Mouse (Mus musculus): ENCODE measurements around the gene Clcc1. TPM values are rescaled to one million over a fixed set of nuclear protein-coding genes. Genes with fewer than 3 reads are reported as not detected.

The Clcc1 gene
- polyA plus RNA-seq, 1 experiment: 27.3 TPM

DNA sequence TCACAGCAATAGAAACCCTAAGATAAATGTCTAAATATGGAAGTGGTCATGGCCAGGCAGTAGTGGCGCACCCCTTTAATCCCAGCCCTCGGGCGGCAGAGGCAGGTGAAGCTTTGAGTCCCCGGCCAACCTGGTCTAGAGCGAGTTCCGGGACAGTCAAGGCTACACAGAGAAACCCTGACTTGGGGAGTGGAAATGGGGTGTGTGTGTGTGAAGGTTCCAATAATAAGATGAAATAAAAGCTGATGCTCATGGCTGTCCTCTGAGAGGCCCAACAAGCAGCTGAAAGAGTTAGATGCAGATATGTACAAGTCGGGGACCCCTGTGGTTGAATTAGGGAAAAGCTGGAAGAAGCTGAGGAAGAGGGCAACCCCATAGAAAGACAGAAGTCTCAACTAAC, 32.0 kb downstream of the Clcc1 start:
- TF ChIP-seq POLR2A (IDR thresholded peaks at IDR 0.05; ENCODE audit: control insufficient read depth, low read depth, low read length) (no peak), CTCF (IDR thresholded peaks at IDR 0.05; ENCODE audit: control insufficient read depth, insufficient read depth, insufficient replicate concordance, low read depth, low read length) (no peak)
- Histone ChIP-seq H3K27ac (ENCODE audit: control insufficient read depth, insufficient read depth, low read depth, low read length) (no peak overlapping the region), H3K36me3 (ENCODE audit: control insufficient read depth, insufficient read depth, low read length) (peaks cover 6% of the 10 kb centered on the region), H3K4me3 (ENCODE audit: control insufficient read depth, low read depth, low read length) (no peak overlapping the region), H3K4me1 (ENCODE audit: control insufficient read depth, insufficient read depth, low read length) (no peaks in the 10 kb centered on the region), H3K27me3 (ENCODE audit: control insufficient read depth, insufficient read depth, low read length) (no peaks in the 10 kb centered on the region)

DNA sequence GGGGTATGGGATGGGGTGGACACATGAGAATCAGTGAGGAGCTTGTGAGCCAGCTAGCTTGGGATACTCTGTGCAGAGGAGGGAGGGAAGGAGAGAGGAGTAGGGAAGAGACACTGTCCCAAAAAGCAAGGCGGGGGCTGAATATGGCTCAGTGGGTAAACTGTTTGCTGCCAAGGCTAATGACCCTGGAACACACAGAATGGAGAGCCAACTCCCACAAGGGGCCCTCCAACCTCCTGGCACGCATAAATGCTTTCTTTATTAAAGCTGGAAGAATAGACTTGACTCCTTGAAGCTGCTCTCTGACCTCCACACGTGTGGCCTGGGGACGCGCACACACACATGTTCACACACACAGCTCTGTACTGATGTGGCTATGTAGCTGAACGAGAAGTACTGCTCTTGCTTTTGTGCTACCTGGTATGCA, 35.3 kb downstream of the Clcc1 start:
- no peaks in the 10 kb centered on the region for H3K4me1 ChIP-seq (ENCODE audit: control insufficient read depth, insufficient read depth, low read length)
- no peak overlapping the region for H3K27ac ChIP-seq (ENCODE audit: control insufficient read depth, insufficient read depth, low read depth, low read length)
- no peak overlapping the region for H3K4me3 ChIP-seq (ENCODE audit: control insufficient read depth, low read depth, low read length)
- H3K36me3 ChIP-seq (ENCODE audit: control insufficient read depth, insufficient read depth, low read length): peaks cover 2% of the 10 kb centered on the region
- no peak for TF ChIP-seq CTCF (IDR thresholded peaks at IDR 0.05; ENCODE audit: control insufficient read depth, insufficient read depth, insufficient replicate concordance, low read depth, low read length)
- no peak for TF ChIP-seq POLR2A (IDR thresholded peaks at IDR 0.05; ENCODE audit: control insufficient read depth, low read depth, low read length)
- H3K27me3 ChIP-seq (ENCODE audit: control insufficient read depth, insufficient read depth, low read length): no peaks in the 10 kb centered on the region

DNA sequence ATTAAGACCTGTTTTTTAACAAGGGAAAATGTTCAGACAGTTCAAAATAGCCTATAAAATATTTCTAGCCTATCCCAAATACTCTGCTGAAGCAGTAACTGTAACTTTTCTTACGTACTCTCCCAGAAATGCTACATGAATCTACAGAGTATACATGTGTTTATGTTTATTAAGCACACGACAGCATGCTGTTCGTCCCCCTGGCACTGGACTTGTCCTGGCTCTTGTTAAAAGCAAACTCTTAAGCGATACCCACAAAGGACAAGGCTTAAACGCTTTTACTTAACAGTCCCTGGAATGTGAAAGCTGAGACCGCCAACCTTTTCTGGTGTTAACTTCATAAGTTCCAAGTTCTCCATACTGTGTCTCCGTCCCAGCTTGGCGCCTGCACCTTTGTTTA, 35.7 kb downstream of the Clcc1 start:
- H3K36me3 ChIP-seq (ENCODE audit: control insufficient read depth, insufficient read depth, low read length): peaks cover 2% of the 10 kb centered on the region
- H3K4me3 ChIP-seq (ENCODE audit: control insufficient read depth, low read depth, low read length): no peak overlapping the region
- H3K27ac ChIP-seq (ENCODE audit: control insufficient read depth, insufficient read depth, low read depth, low read length): no peak overlapping the region
- TF ChIP-seq CTCF (IDR thresholded peaks at IDR 0.05; ENCODE audit: control insufficient read depth, insufficient read depth, insufficient replicate concordance, low read depth, low read length) (no peak), POLR2A (IDR thresholded peaks at IDR 0.05; ENCODE audit: control insufficient read depth, low read depth, low read length) (no peak)
- no peaks in the 10 kb centered on the region for H3K27me3 ChIP-seq (ENCODE audit: control insufficient read depth, insufficient read depth, low read length)
- H3K4me1 ChIP-seq (ENCODE audit: control insufficient read depth, insufficient read depth, low read length): no peaks in the 10 kb centered on the region

DNA sequence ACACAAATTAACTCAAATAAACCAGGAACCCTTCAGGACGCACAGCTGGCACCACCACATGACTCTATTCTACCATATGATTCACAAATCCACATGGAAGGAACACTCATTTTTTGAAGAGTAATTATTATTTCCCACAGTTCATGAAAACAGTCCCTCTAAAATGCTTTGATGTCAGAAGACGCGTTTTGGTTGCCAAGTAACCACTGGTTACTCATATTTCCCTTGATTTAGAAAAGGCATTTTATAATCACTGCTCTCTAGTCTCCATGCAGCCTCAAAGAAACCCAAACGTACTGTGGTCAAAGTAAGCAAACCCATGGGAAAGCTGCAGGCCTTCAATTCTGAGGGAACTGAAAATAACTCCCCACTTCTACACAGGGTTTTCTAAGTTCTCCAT, 36.3 kb downstream of the Clcc1 start:
- TF ChIP-seq POLR2A (IDR thresholded peaks at IDR 0.05; ENCODE audit: control insufficient read depth, low read depth, low read length): no peak
- no peak for TF ChIP-seq CTCF (IDR thresholded peaks at IDR 0.05; ENCODE audit: control insufficient read depth, insufficient read depth, insufficient replicate concordance, low read depth, low read length)
- Histone ChIP-seq H3K4me1 (ENCODE audit: control insufficient read depth, insufficient read depth, low read length) (no peaks in the 10 kb centered on the region), H3K36me3 (ENCODE audit: control insufficient read depth, insufficient read depth, low read length) (peaks cover 2% of the 10 kb centered on the region), H3K27ac (ENCODE audit: control insufficient read depth, insufficient read depth, low read depth, low read length) (no peak overlapping the region), H3K27me3 (ENCODE audit: control insufficient read depth, insufficient read depth, low read length) (no peaks in the 10 kb centered on the region), H3K4me3 (ENCODE audit: control insufficient read depth, low read depth, low read length) (no peak overlapping the region)

DNA sequence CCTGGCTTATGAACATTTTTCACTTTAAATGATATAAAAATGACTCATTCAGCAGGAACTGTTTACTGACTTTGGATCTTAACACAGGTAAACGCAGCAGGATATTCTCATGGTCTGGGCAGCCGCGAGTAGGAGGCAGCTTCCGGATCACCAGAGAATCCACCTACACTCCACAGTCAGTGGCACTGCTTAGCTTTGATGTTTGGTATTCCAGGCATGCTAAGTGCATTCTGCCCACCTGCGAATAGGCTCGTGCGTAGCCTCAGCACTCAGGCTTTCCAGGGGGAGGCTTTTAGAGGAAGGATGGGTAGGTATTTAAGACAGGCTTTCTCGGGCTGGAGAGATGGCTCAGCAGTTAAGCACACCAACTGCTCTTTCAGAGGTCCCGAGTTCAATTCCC, 40.6 kb downstream of the Clcc1 start:
- Histone ChIP-seq H3K4me1 (ENCODE audit: control insufficient read depth, insufficient read depth, low read length) (no peaks in the 10 kb centered on the region), H3K27me3 (ENCODE audit: control insufficient read depth, insufficient read depth, low read length) (no peaks in the 10 kb centered on the region), H3K27ac (ENCODE audit: control insufficient read depth, insufficient read depth, low read depth, low read length) (no peak overlapping the region), H3K4me3 (ENCODE audit: control insufficient read depth, low read depth, low read length) (no peak overlapping the region), H3K36me3 (ENCODE audit: control insufficient read depth, insufficient read depth, low read length) (no peaks in the 10 kb centered on the region; the same call in 1 of the 2 replicates)
- TF ChIP-seq POLR2A (IDR thresholded peaks at IDR 0.05; ENCODE audit: control insufficient read depth, low read depth, low read length) (no peak), CTCF (IDR thresholded peaks at IDR 0.05; ENCODE audit: control insufficient read depth, insufficient read depth, insufficient replicate concordance, low read depth, low read length) (no peak)

DNA sequence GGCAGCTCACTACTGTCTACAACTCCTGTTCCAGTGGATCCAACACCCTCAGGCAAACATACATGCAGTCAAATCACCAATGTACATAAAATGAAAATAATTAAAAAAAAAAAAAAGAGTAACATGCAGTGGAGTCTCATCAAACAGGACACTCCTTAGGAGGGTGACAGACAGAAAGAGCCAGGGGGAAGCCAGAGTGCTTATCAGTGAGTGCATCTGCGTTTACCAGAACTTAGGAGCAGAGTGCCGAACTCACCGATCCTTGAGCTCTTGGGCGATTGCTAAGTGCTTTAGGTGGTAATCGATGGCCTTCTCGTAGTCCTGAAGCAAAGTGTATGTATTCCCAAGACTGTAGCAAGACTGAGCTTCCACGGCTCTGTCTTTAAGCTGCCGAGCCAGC, 44.9 kb downstream of the Clcc1 start:
- no peak overlapping the region for H3K27ac ChIP-seq (ENCODE audit: control insufficient read depth, insufficient read depth, low read depth, low read length)
- no peak for TF ChIP-seq POLR2A (IDR thresholded peaks at IDR 0.05; ENCODE audit: control insufficient read depth, low read depth, low read length)
- no peak for TF ChIP-seq CTCF (IDR thresholded peaks at IDR 0.05; ENCODE audit: control insufficient read depth, insufficient read depth, insufficient replicate concordance, low read depth, low read length)
- H3K27me3 ChIP-seq (ENCODE audit: control insufficient read depth, insufficient read depth, low read length): no peaks in the 10 kb centered on the region
- no peaks in the 10 kb centered on the region; the same call in 1 of the 2 replicates for H3K36me3 ChIP-seq (ENCODE audit: control insufficient read depth, insufficient read depth, low read length)
- no peaks in the 10 kb centered on the region for H3K4me1 ChIP-seq (ENCODE audit: control insufficient read depth, insufficient read depth, low read length)
- H3K4me3 ChIP-seq (ENCODE audit: control insufficient read depth, low read depth, low read length): no peak overlapping the region

DNA sequence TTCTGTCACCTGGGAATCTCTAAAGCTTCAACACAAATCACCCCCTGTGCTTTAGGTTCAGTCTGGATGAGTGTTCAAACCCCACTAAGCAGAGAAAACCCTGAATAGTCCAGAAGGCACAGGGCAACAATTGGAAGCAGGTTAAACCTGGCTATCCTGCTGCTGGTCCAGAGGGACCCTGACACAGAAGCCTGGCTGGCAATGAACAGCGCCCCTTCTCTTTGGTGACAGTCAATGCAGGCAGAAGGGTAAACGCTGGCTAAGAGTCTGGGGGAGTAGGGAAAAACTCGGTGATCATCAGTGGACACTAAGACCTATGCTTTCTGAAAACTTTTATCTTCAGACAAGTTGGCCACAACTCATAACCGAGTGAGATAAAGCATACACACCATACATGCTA, 46.1 kb downstream of the Clcc1 start:
- no peak overlapping the region for H3K4me3 ChIP-seq (ENCODE audit: control insufficient read depth, low read depth, low read length)
- H3K27me3 ChIP-seq (ENCODE audit: control insufficient read depth, insufficient read depth, low read length): no peaks in the 10 kb centered on the region
- peaks cover 4% of the 10 kb centered on the region for H3K4me1 ChIP-seq (ENCODE audit: control insufficient read depth, insufficient read depth, low read length)
- H3K36me3 ChIP-seq (ENCODE audit: control insufficient read depth, insufficient read depth, low read length): no peaks in the 10 kb centered on the region; the same call in 1 of the 2 replicates
- H3K27ac ChIP-seq (ENCODE audit: control insufficient read depth, insufficient read depth, low read depth, low read length): no peak overlapping the region
- no peak for TF ChIP-seq POLR2A (IDR thresholded peaks at IDR 0.05; ENCODE audit: control insufficient read depth, low read depth, low read length)
- TF ChIP-seq CTCF (IDR thresholded peaks at IDR 0.05; ENCODE audit: control insufficient read depth, insufficient read depth, insufficient replicate concordance, low read depth, low read length): no peak

DNA sequence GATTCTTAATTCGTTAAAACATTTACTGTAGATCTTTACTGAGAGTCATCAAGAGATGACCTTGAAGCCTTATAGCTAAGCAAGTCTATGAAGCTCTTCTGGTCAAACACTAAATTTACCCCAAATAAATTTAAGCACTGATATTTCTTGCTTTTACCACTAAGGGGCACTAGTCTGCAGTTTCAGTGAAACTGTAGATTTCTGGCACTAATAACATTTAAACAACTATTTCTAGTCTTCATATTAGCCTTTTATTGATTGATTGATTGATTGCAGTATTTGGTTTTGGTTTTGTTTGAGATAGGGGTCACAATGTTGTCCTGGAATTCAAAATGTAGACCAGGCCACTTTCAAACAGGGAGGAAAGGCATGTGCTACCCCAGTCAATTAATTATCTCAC, 47.5 kb downstream of the Clcc1 start:
- H3K27ac ChIP-seq (ENCODE audit: control insufficient read depth, insufficient read depth, low read depth, low read length): no peak overlapping the region
- H3K36me3 ChIP-seq (ENCODE audit: control insufficient read depth, insufficient read depth, low read length): no peaks in the 10 kb centered on the region; the same call in 1 of the 2 replicates
- no peak overlapping the region for H3K4me3 ChIP-seq (ENCODE audit: control insufficient read depth, low read depth, low read length)
- H3K4me1 ChIP-seq (ENCODE audit: control insufficient read depth, insufficient read depth, low read length): peaks cover 4% of the 10 kb centered on the region
- H3K27me3 ChIP-seq (ENCODE audit: control insufficient read depth, insufficient read depth, low read length): no peaks in the 10 kb centered on the region
- TF ChIP-seq CTCF (IDR thresholded peaks at IDR 0.05; ENCODE audit: control insufficient read depth, insufficient read depth, insufficient replicate concordance, low read depth, low read length) (no peak), POLR2A (IDR thresholded peaks at IDR 0.05; ENCODE audit: control insufficient read depth, low read depth, low read length) (no peak)

Data from testis, adult 2 months (tissue).